Mouse (Mus musculus) inflammation-experienced regulatory T-cells (primary cell): ENCODE data around the gene P2rx7. TPM values are rescaled to one million over a fixed set of nuclear protein-coding genes. Genes with fewer than 3 reads are reported as not detected.

ENCODE experiments used
- polyA plus RNA-seq, 2 experiments: library from polyadenylated mRNA; unstranded; fragments of 100-300 nt; shearing (Covaris generic); gene quantifications; one replicate each; pipeline ENCODE4 v1.2.1; 2017

Gene P2rx7
- 100 to 1,000 TPM in 1 of 2 experiments, 10 to 100 TPM in 1; 75.1 to 129 TPM for polyA plus RNA-seq

GRCm38 (mm10) chr5:122643701-122644100 is at the start of gene P2rx7:
TSS of gene P2rx7 (plus strand) at chr5:122643911.

GRCm38 (mm10) chr5:122613908-122614732 is 29.6 kb upstream of the P2rx7 start, which contains the start of gene Ift81:
TSS of gene Ift81 (minus strand) at chr5:122614518.

GRCm38 (mm10) chr5:122707276-122708181 is 63.8 kb downstream of the P2rx7 start, which contains the start of gene P2rx4:
TSS of gene P2rx4 (plus strand) at chr5:122707544.

Other genes starting within 250 kb of the P2rx7 start
- gene Anapc7, start 222.2 kb upstream of the P2rx7 start, polyA plus RNA-seq: 10 to 100 TPM; 34.4 to 43.3 TPM
- 10 to 100 TPM; 75.5 to 86.6 TPM for gene Atp2a2, start 141.7 kb upstream of the P2rx7 start, polyA plus RNA-seq
- gene Ift81, start 29.4 kb upstream of the P2rx7 start, polyA plus RNA-seq: 1 to 10 TPM; 3.8 to 7.2 TPM
- gene P2rx4, start 63.6 kb downstream of the P2rx7 start, polyA plus RNA-seq: 10 to 100 TPM; 61.1 to 62.3 TPM
- gene Camkk2, start 135.5 kb downstream of the P2rx7 start, polyA plus RNA-seq: 10 to 100 TPM; 13.6 to 16.9 TPM
- 100 to 1,000 TPM; 175 to 285 TPM for gene Anapc5, start 177.4 kb downstream of the P2rx7 start, polyA plus RNA-seq
- gene Rnf34, start 206.1 kb downstream of the P2rx7 start, polyA plus RNA-seq: 10 to 100 TPM; 36.3 to 42.1 TPM